8 mouse cellular contexts compared by ENCODE assay signal in the genomic region with DNA sequence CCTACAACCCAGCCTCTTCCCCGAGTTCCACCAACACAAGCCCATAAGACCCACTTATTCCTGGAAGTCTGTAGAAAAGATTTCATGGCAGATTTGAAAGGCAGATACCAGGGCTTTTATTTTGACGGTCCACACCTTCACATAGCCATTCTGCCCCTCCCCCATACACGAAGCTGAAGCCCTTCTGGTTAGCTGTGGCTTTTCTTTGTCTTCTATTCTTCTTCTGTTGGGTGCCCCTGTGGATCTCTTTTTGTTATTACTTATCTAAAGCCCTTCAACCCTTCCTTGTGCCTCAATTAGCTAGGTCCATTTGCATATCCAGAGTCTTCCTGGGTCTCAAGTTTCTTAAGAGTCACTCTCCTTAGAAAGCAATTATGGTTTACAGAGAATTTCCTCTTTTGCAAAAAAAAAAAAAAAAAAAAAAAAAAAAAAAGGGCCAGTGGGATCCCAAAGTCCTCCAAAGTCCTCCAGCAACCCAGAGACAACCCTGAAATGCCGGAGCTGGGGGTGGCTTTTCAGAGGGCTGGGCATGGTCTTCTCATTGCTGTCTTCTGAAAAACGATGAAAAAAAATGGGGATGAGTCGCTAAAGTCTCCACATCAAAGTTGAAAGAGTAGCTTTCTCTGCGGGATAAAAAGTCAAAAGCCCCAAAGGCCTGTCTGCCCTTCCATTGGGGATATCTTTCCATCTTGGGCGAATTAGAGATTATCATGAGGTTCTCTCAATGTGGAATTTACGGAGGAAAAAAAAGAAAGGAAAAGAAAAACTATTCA.
DNase-seq lines count a peak whose midpoint lies in the region; ATAC-seq and TF ChIP-seq lines count a peak whose summit lies in the region.

No protein-coding gene starts in this region.

- no peak for TF ChIP-seq EP300 in lung, postnatal 0 days (IDR thresholded peaks at IDR 0.05)

- H3K4me3 ChIP-seq in lung, postnatal 0 days (ENCODE audit: low read depth, low read length): peak overlapping the region; percentile 37; the same call in 1 of the 2 replicates
- peak overlapping the region; percentile 5 for H3K4me3 ChIP-seq in embryonic facial prominence, embryonic 14.5 days (ENCODE audit: low read depth, low read length)
- peak overlapping the region; percentile 28 for H3K4me3 ChIP-seq in limb, embryonic 15.5 days
- H3K4me3 ChIP-seq in stomach, embryonic 15.5 days (replicated peaks): peak overlapping the region; percentile 27

- 11% methylated on average over 9 of the region's 9 CpGs for WGBS in lung, postnatal 0 days
- WGBS in embryonic facial prominence, embryonic 14.5 days: 7% methylated on average over 9 of the region's 9 CpGs
- 10% methylated on average over 9 of the region's 9 CpGs for WGBS in limb, embryonic 15.5 days
- 13% methylated on average over 9 of the region's 9 CpGs for WGBS in stomach, embryonic 15.5 days

- H3K9ac ChIP-seq in lung, postnatal 0 days (replicated peaks; ENCODE audit: low read depth): 0 out of 2 replicates have a peak overlapping the region, but pooled peaks have one; percentile 8
- no peak overlapping the region for H3K9ac ChIP-seq in embryonic facial prominence, embryonic 14.5 days (ENCODE audit: low read depth, low read length)
- H3K9ac ChIP-seq in limb, embryonic 15.5 days: no peak overlapping the region
- H3K9ac ChIP-seq in stomach, embryonic 15.5 days: no peak overlapping the region

- peak overlapping the region; percentile 59 for H3K4me2 ChIP-seq in lung, postnatal 0 days (replicated peaks; ENCODE audit: low read depth, low read length)
- peak overlapping the region; percentile 48 for H3K4me2 ChIP-seq in embryonic facial prominence, embryonic 14.5 days (ENCODE audit: low read depth, low read length)
- H3K4me2 ChIP-seq in limb, embryonic 15.5 days: peak overlapping the region; percentile 42
- peak overlapping the region; percentile 51 for H3K4me2 ChIP-seq in stomach, embryonic 15.5 days

- TF ChIP-seq CTCF in lung, postnatal 0 days (IDR thresholded peaks at IDR 0.05): no peak

- no peaks in the 10 kb centered on the region for H3K36me3 ChIP-seq in lung, postnatal 0 days (ENCODE audit: insufficient read depth, low read length)
- H3K36me3 ChIP-seq in embryonic facial prominence, embryonic 14.5 days (ENCODE audit: control insufficient read depth, insufficient read depth, low read length): no peaks in the 10 kb centered on the region
- H3K36me3 ChIP-seq in limb, embryonic 15.5 days: no peaks in the 10 kb centered on the region
- H3K36me3 ChIP-seq in stomach, embryonic 15.5 days: no peaks in the 10 kb centered on the region

- no peaks in the 10 kb centered on the region for H3K9me3 ChIP-seq in lung, postnatal 0 days (ENCODE audit: low read length)
- H3K9me3 ChIP-seq in embryonic facial prominence, embryonic 14.5 days (ENCODE audit: control insufficient read depth, low read length): no peaks in the 10 kb centered on the region
- H3K9me3 ChIP-seq in limb, embryonic 15.5 days: no peaks in the 10 kb centered on the region
- H3K9me3 ChIP-seq in stomach, embryonic 15.5 days: no peaks in the 10 kb centered on the region

- intact Hi-C loops in gastrocnemius, postnatal 36 days (cut with DNase I): loop anchor here (10.0 kb wide), 2 partner anchors 202 to 242 kb away; partner anchors contain the start of gene Pten

- no peak for ATAC-seq in lung, postnatal 0 days
- ATAC-seq in embryonic facial prominence, embryonic 14.5 days (ENCODE audit: low read depth): no peak
- ATAC-seq in limb, embryonic 15.5 days (ENCODE audit: insufficient number of reproducible peaks, low FRiP score, low TSS enrichment, low read depth): no peak
- ATAC-seq in stomach, embryonic 15.5 days (ENCODE audit: insufficient read depth, low FRiP score, low read depth): no peak

- DNase-seq in lung, postnatal 0 days (ENCODE audit: low spot score): peak; percentile 49
- DNase-seq in lung, postnatal 25 days (ENCODE audit: low spot score): no peak
- no peak for DNase-seq in embryonic facial prominence, embryonic 14.5 days (ENCODE audit: low spot score)
- DNase-seq in gastrocnemius, adult 8-10 months (ENCODE audit: low spot score in 2 of 2): no peak
- DNase-seq in right cerebral cortex, adult 2 months (ENCODE audit: low spot score in 2 of 2): no peak
- no peak for DNase-seq in gastrocnemius, postnatal 36 days

- peaks cover 15% of the 10 kb centered on the region for H3K4me1 ChIP-seq in lung, postnatal 0 days (ENCODE audit: insufficient read depth, low read depth, low read length)
- 0 out of 2 replicates have a peak, but pooled peaks cover 4% of the 10 kb centered on the region for H3K4me1 ChIP-seq in embryonic facial prominence, embryonic 14.5 days (ENCODE audit: control insufficient read depth, insufficient read depth, low read length)
- H3K4me1 ChIP-seq in limb, embryonic 15.5 days: peaks cover 12% of the 10 kb centered on the region
- peaks cover 6% of the 10 kb centered on the region; the same call in 1 of the 2 replicates for H3K4me1 ChIP-seq in stomach, embryonic 15.5 days

- H3K27me3 ChIP-seq in lung, postnatal 0 days (replicated peaks; ENCODE audit: insufficient read depth, low read length): no peaks in the 10 kb centered on the region
- H3K27me3 ChIP-seq in embryonic facial prominence, embryonic 14.5 days (replicated peaks; ENCODE audit: control insufficient read depth, insufficient read depth, low read length): no peaks in the 10 kb centered on the region
- H3K27me3 ChIP-seq in limb, embryonic 15.5 days: peaks cover 8% of the 10 kb centered on the region; the same call in 1 of the 2 replicates
- H3K27me3 ChIP-seq in stomach, embryonic 15.5 days (replicated peaks): no peaks in the 10 kb centered on the region

- H3K27ac ChIP-seq in lung, postnatal 0 days (ENCODE audit: low read length): peak overlapping the region; percentile 26; the same call in 1 of the 2 replicates
- no peak overlapping the region for H3K27ac ChIP-seq in embryonic facial prominence, embryonic 14.5 days (replicated peaks; ENCODE audit: low read depth, low read length)
- no peak overlapping the region for H3K27ac ChIP-seq in limb, embryonic 15.5 days
- H3K27ac ChIP-seq in stomach, embryonic 15.5 days: no peak overlapping the region
